Mouse (Mus musculus) small intestine, adult 2 months (tissue): ENCODE data around the gene Samd1.

Source experiments
- CTCF ChIP-seq: fragments of 200-500 bp; IDR thresholded peaks from 2 replicates; pipeline ENCODE4 v1.5.1; 2012; ENCODE audit warnings: low read depth, mild to moderate bottlenecking, control low read depth, inconsistent platforms, low read length, moderate library complexity, mixed read lengths; ENCODE audit not compliant: insufficient replicate concordance, insufficient read length; ENCODE audit errors: extremely low read depth
- POLR2A ChIP-seq: fragments of 200-500 bp; IDR thresholded peaks from 2 replicates; pipeline ENCODE4 v1.6.1; 2012; ENCODE audit warnings: low read depth, mild to moderate bottlenecking, control low read depth, inconsistent platforms, low read length, moderate library complexity

DNA sequence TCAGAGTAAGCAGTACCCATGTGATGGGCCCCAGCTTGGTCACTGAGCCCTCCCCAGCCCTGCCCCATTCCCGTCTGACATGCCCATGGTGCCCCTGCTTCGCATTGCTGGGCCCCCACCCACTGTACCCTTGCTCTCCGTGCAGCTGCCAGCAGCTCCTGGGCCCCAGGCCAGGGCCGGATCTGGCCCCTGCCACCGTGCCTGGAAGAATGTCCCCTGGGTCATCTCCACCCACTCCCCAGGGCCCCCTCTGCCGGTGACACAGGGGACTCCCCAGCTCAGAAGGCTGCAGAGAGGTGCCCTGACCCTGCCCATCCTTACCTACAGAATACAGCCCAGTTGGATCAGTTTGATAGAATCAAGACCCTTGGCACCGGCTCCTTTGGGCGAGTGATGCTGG is 16.6 kb upstream of the Samd1 start:
- TF ChIP-seq CTCF = no peak
- no peak for TF ChIP-seq POLR2A
